Mouse (Mus musculus) lung, postnatal 10 days (tissue): ENCODE measurements at regions not wholly inside any gene's neighbourhood (a gene's known extent, or its start where the extent isn't known, plus 50 kb on each side); places are given as distances from the start of the nearest gene placed in this dataset.

ENCODE experiments used
- DNase-seq: peaks from one replicate; pipeline ENCODE4 v3.0.0; 2021

DNA sequence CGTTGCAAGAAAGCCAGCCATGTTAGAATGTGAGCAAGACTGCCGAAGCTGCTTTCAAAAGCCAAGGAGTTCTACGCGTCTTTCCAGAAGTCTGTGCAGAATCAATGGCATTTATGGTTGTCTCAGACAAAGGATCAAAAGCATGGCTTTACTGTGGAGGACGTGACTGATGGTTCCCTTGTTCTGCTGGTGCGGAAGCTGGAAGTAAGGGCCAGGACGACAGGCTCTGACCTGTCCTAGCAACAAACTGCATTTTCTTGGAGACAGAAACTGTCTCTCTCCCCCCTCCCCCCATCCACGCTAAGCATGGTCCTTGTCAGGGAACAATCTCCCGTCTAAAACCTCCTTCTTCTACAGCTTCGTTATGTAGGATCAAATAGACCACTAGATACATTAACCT lies 2780.3 kb upstream of the Gm7489 start:
- no peak for DNase-seq

GRCm38 (mm10) chr15:51104796-51105195 lies 2779.9 kb upstream of the Gm7489 start:
- no peak for DNase-seq

DNA sequence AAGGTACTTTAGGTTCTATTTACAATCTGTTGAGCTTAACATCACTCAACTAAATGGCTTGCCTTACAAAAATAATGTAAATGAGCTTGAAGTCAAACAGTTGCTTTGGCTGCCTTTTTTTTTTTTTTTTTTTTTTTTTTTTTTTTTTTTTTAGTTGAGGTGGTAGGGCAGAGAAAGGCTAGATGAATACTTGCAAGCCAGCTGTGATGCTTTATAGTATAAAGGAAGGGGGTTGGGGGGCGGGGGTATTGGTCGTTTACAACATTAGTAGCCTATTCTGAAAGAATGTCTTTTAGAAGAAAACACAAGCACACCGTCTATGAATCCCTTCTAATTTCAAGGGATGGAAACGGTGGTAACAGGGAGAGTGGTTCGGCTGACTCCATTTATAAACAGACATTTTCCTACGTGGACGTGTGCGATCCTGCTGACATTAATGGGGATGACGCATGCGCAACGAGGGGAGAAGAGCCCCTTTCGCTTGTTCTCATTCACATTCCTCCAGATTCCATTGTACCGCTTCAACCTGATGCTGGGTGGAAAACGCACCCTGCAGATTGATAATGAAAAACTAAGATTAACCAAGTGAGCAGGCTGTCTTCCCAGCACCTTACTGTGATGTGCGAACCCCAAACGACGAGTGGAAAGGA lies 2779.2 kb upstream of the Gm7489 start:
- no peak for DNase-seq

DNA sequence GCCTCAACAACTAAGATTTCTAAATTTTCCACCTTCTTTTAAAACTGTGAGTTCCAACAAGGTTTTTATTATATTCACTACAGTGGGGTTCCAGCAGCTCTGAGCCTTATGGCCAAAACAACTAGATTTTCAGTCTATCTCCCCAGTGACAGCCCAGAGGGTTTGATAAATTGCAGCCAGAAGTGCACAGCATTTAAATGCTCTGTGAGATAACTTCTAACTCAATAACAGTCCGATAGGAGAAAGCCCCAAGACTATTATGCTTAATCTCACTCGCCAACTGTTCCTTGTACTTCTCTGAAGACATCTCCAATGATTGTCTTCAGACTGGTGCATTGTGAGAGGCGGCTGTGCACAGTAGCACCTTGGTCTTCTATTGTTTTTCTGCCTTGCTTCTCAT lies 2774.5 kb upstream of the Gm7489 start:
- no peak for DNase-seq

GRCm38 (mm10) chr15:51125896-51126295 lies 2758.8 kb upstream of the Gm7489 start:
- no peak for DNase-seq

- no peak for DNase-seq
Observed at GRCm38 (mm10) chr15:51131017-51131416, 2753.7 kb upstream of the Gm7489 start.

GRCm38 (mm10) chr15:51136121-51136520 lies 2748.6 kb upstream of the Gm7489 start:
- no peak for DNase-seq

DNA sequence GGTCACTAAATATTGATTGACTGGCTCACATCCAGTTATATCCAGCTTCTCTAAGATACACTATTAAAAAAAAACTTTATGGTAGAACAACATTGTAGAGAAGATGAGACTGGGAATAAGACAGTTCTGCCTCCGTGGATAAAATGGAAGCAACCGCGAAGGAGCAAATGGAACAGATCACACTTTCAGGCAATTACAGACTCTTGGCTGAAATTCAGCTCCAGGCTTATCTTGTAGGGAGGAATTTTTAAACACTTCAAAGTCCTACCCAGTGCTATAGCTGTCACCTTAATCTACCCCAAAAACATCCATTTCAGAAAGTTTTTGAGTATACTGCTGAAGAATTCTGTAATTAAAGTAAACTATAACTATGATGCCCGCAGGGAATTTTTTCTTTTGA lies 2745.2 kb upstream of the Gm7489 start:
- DNase-seq: peak; percentile 8

GRCm38 (mm10) chr15:51173976-51174620 lies 2710.6 kb upstream of the Gm7489 start:
- no peak for DNase-seq

GRCm38 (mm10) chr15:51176466-51176865 lies 2708.2 kb upstream of the Gm7489 start:
- no peak for DNase-seq

DNA sequence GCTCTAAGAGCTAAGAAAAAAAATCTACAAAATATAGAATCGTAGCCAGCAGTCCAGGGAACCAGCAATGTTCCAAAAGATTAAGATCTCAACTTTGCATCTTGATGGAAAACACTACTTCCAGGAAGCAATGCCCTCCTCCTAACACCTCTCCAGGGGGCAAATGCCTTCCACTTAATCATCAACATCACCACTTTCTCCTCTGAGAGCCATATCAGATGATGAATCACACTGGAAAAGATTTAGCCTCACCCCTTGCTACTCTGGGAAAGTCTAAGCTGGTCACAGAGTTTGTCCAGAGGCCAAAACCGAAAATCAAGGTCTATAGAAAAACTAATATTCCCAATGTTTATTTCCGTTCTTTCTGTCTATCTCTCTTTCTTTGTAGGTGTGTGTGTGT lies 2695.6 kb upstream of the Gm7489 start:
- DNase-seq: no peak

- DNase-seq: no peak
Observed at GRCm38 (mm10) chr15:51197466-51198158, 2687.1 kb upstream of the Gm7489 start.

GRCm38 (mm10) chr15:51203351-51203750 lies 2681.4 kb upstream of the Gm7489 start:
- no peak for DNase-seq

GRCm38 (mm10) chr15:51206050-51206449 lies 2678.7 kb upstream of the Gm7489 start:
- DNase-seq: no peak

GRCm38 (mm10) chr15:51206773-51207172 lies 2677.9 kb upstream of the Gm7489 start:
- DNase-seq: no peak

DNA sequence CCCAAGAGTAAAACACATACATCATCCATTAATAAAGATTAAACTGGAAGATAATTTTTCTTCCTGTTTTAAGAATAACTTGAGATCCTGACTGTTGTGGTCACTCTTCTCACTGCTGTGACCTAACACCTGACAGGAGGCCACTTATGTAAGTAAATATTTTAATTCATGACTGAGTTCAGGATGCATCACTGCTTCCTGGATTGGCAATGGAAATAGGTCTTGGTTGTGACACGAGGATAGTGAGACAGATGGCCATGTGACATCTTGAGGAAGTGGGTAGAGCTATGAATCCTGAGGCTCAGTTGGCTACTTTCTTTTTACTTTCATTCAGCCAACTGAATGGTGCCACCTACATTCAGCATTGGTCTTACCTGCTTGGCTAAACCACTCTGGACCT lies 2649.8 kb upstream of the Gm7489 start:
- no peak for DNase-seq

GRCm38 (mm10) chr15:51244596-51244995 lies 2640.1 kb upstream of the Gm7489 start:
- no peak for DNase-seq

DNA sequence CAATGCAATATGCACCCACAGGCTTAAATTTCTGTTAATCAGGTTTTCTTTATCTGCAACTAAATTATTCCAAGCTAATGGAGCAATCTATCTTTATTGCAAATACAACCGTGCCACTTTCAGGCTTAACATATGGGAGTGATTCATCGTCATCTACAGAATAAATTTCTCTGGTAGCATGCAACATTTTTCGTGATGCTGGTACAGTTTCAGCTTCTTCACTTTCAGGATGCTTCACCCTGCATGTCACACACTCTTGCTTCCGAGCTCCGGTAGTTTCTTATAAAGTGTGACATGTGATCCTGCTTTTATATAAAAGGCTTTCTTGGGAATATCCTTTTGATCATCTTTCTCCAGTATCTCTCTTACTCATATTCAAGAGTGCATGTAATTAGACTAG lies 2637.4 kb upstream of the Gm7489 start:
- no peak for DNase-seq

- DNase-seq: peak; percentile 11
Observed at GRCm38 (mm10) chr15:51248034-51248788, 2636.5 kb upstream of the Gm7489 start.

- DNase-seq: no peak
Observed at GRCm38 (mm10) chr15:51248789-51249040, 2636.0 kb upstream of the Gm7489 start.

DNA sequence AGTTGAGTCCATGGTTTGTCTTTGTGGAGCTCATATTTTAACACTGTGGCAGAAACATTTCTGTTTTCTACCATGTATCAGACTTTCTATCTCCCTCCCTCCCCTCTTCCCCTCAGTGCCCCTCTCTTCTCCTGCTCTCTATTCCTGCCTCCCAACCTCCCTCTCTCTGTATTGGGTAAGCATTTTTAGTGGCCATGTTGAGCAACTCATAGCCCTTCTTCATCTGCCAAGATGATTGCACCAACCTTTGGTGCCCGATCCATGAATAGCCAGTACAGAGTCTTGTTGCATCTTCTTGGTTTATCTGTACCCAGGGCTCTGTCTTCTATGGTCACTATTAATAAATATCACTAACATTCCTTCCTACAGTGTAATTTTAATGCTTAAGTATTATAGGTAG lies 2630.6 kb upstream of the Gm7489 start:
- DNase-seq: no peak

GRCm38 (mm10) chr15:51255203-51255615 lies 2629.5 kb upstream of the Gm7489 start:
- DNase-seq: no peak

DNA sequence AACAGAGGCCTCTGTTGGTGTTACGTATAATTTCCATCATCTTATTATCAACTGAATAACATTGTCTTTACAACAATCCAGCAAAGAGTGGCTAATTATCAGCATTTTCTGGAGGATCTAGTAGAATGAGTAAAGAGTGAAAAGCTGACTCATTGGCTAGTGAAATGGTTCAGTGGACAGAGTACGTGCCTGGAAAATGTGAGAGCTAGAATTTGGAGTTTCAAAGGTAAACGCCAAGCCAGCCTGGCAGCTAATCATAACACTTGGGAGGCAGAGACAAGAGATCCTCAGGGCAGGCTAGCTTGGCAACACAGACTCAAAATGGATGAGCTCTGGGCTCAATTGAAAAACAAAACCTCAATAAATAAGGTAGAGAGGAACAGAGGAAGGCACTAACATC lies 2628.0 kb upstream of the Gm7489 start:
- DNase-seq: no peak

DNA sequence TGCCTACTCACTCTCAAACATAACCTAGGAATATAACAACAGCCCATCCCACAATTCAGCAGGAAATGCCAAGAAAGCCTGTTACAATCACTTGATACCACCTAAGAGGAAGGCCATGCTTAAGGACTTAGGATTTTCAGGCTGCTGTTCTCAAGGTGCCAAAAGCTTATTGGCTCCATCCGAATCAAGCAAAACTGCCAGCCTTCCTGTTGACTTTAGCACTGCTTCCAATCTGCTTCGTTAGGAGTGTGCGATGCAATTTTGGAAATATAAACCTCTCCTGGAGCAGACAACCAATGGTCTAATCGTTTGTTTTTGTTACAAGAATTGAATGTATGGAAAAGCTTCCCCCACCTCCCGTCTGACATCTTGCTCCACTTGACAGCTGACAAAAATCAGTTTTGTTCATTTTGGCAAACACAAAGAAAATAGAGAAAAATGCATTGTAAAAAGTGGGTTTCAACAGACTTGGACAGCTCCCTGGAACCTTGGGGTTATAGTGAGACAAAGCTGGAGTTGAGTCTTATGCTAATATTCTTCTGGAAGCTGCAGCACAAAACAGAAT lies 2620.0 kb upstream of the Gm7489 start:
- no peak for DNase-seq
